Mouse (Mus musculus) small intestine, adult 2 months (tissue): ENCODE results near the gene Aqp9. TPM values are rescaled to one million over a fixed set of nuclear protein-coding genes. Genes with fewer than 3 reads are reported as not detected.

Experiments
- H3K27ac ChIP-seq: fragments of 200-500 bp; 2 replicates; pipeline ENCODE4 v1.5.1; 2012; ENCODE audit warnings: low read depth, low read length, control low read depth, inconsistent platforms; ENCODE audit not compliant: insufficient read depth
- H3K27me3 ChIP-seq: fragments of 200-500 bp; 2 replicates; pipeline ENCODE4 v1.6.1; 2012; ENCODE audit warnings: mild to moderate bottlenecking, moderate library complexity, low read length, inconsistent platforms; ENCODE audit not compliant: control insufficient read depth, insufficient read depth
- H3K36me3 ChIP-seq: fragments of 200-500 bp; 2 replicates; pipeline ENCODE4 v1.6.1; 2012; ENCODE audit warnings: mild to moderate bottlenecking, low read length, control low read depth, inconsistent platforms; ENCODE audit not compliant: control insufficient read depth, insufficient read depth
- H3K4me1 ChIP-seq: fragments of 200-500 bp; 2 replicates; pipeline ENCODE4 v1.6.1; 2012; ENCODE audit warnings: low read length, inconsistent platforms, mixed read lengths; ENCODE audit not compliant: control insufficient read depth, insufficient read depth, insufficient read length
- H3K4me3 ChIP-seq: fragments of 200-500 bp; 2 replicates; pipeline ENCODE4 v1.5.1; 2012; ENCODE audit warnings: low read depth, mild to moderate bottlenecking, control low read depth, inconsistent platforms, low read length, moderate library complexity
- CTCF ChIP-seq: fragments of 200-500 bp; IDR thresholded peaks from 2 replicates; pipeline ENCODE4 v1.5.1; 2012; ENCODE audit warnings: low read depth, mild to moderate bottlenecking, control low read depth, inconsistent platforms, low read length, moderate library complexity, mixed read lengths; ENCODE audit not compliant: insufficient replicate concordance, insufficient read length; ENCODE audit errors: extremely low read depth
- POLR2A ChIP-seq: fragments of 200-500 bp; IDR thresholded peaks from 2 replicates; pipeline ENCODE4 v1.6.1; 2012; ENCODE audit warnings: low read depth, mild to moderate bottlenecking, control low read depth, inconsistent platforms, low read length, moderate library complexity
- WGBS: fragments of 180-500 bp; shearing (Covaris S2); methylation state at CpG from one replicate; pipeline ENCODE4 v1.1.7; 2018; 5-methylcytosine and 5-hydroxymethylcytosine counted together
- polyA plus RNA-seq: library from polyadenylated mRNA; depleted of rRNA; stranded (reverse); fragments of >200 nt; gene quantifications from 2 replicates; pipeline ENCODE4 v1.2.3, GENCODE M21; 2012

Gene Aqp9
- polyA plus RNA-seq, 1 experiment, result 0.06 TPM

- H3K4me1 ChIP-seq, result no peaks in the 10 kb centered on the region
- WGBS, result 77% methylated on average over 7 of the region's 7 CpGs
- H3K27me3 ChIP-seq, result no peaks in the 10 kb centered on the region
- no peak overlapping the region for H3K27ac ChIP-seq
- no peak for TF ChIP-seq CTCF
- no peak for TF ChIP-seq POLR2A
- no peaks in the 10 kb centered on the region for H3K36me3 ChIP-seq
- no peak overlapping the region for H3K4me3 ChIP-seq
These were observed 96.7 kb downstream of the Aqp9 start for GRCm38 (mm10) chr9:71071581-71072330.

- 90% methylated on average over 2 of the region's 2 CpGs for WGBS
- TF ChIP-seq CTCF (no peak), POLR2A (no peak)
- no peak overlapping the region for H3K4me3 ChIP-seq
- no peaks in the 10 kb centered on the region for H3K36me3 ChIP-seq
- no peak overlapping the region for H3K27ac ChIP-seq
- no peaks in the 10 kb centered on the region for H3K4me1 ChIP-seq
- no peaks in the 10 kb centered on the region for H3K27me3 ChIP-seq
These were observed 97.9 kb downstream of the Aqp9 start for GRCm38 (mm10) chr9:71070628-71071027.

GRCm38 (mm10) chr9:71068866-71069390 lies 99.6 kb downstream of the Aqp9 start:
- no peaks in the 10 kb centered on the region for H3K4me1 ChIP-seq
- 76% methylated on average over 6 of the region's 6 CpGs for WGBS
- no peak overlapping the region for H3K4me3 ChIP-seq
- H3K36me3 ChIP-seq, result no peaks in the 10 kb centered on the region
- no peak overlapping the region for H3K27ac ChIP-seq
- TF ChIP-seq POLR2A (no peak), CTCF (no peak)
- H3K27me3 ChIP-seq, result no peaks in the 10 kb centered on the region

GRCm38 (mm10) chr9:71067156-71067555 lies 101.3 kb downstream of the Aqp9 start:
- TF ChIP-seq CTCF, result no peak
- no peak for TF ChIP-seq POLR2A
- Histone ChIP-seq H3K27me3 (no peaks in the 10 kb centered on the region), H3K4me3 (no peak overlapping the region), H3K36me3 (no peaks in the 10 kb centered on the region), H3K27ac (no peak overlapping the region), H3K4me1 (no peaks in the 10 kb centered on the region)
- 93% methylated on average over 5 of the region's 5 CpGs for WGBS

GRCm38 (mm10) chr9:71066491-71066890 lies 102.0 kb downstream of the Aqp9 start:
- WGBS, result 87% methylated on average over 7 of the region's 7 CpGs
- no peak overlapping the region for H3K4me3 ChIP-seq
- no peak overlapping the region for H3K27ac ChIP-seq
- no peak for TF ChIP-seq CTCF
- no peaks in the 10 kb centered on the region for H3K27me3 ChIP-seq
- H3K4me1 ChIP-seq, result no peaks in the 10 kb centered on the region
- no peaks in the 10 kb centered on the region for H3K36me3 ChIP-seq

- Histone ChIP-seq H3K4me1 (no peaks in the 10 kb centered on the region), H3K27me3 (no peaks in the 10 kb centered on the region), H3K27ac (no peak overlapping the region), H3K4me3 (no peak overlapping the region), H3K36me3 (no peaks in the 10 kb centered on the region)
- TF ChIP-seq POLR2A (no peak), CTCF (no peak)
- whole genome bisulfite sequencing, result 45% methylated on average over 6 of the region's 6 CpGs
These were observed 103.1 kb downstream of the Aqp9 start for GRCm38 (mm10) chr9:71065343-71065875.

GRCm38 (mm10) chr9:71064291-71064840 lies 104.1 kb downstream of the Aqp9 start:
- H3K27me3 ChIP-seq, result no peaks in the 10 kb centered on the region
- H3K36me3 ChIP-seq, result no peaks in the 10 kb centered on the region
- TF ChIP-seq CTCF, result no peak
- no peak for TF ChIP-seq POLR2A
- H3K4me3 ChIP-seq, result no peak overlapping the region
- WGBS, result 90% methylated on average over 8 of the region's 8 CpGs
- H3K4me1 ChIP-seq, result no peaks in the 10 kb centered on the region
- no peak overlapping the region for H3K27ac ChIP-seq
